Mouse (Mus musculus) embryo, embryonic 9.5 days (tissue): ENCODE measurements around the gene Htra2.

Source experiments
- DNase-seq: peaks from one replicate; pipeline ENCODE4 v3.0.0-alpha.2; 2017; ENCODE audit errors: extremely low spot score

Gene Htra2

GRCm38 (mm10) chr6:83070247-83070310 is 15.0 kb upstream of the Htra2 start, which contains the start of gene Tlx2:
Gene Tlx2 (minus strand): TSS chr6:83070293.
- DNase-seq, result no peak

DNA sequence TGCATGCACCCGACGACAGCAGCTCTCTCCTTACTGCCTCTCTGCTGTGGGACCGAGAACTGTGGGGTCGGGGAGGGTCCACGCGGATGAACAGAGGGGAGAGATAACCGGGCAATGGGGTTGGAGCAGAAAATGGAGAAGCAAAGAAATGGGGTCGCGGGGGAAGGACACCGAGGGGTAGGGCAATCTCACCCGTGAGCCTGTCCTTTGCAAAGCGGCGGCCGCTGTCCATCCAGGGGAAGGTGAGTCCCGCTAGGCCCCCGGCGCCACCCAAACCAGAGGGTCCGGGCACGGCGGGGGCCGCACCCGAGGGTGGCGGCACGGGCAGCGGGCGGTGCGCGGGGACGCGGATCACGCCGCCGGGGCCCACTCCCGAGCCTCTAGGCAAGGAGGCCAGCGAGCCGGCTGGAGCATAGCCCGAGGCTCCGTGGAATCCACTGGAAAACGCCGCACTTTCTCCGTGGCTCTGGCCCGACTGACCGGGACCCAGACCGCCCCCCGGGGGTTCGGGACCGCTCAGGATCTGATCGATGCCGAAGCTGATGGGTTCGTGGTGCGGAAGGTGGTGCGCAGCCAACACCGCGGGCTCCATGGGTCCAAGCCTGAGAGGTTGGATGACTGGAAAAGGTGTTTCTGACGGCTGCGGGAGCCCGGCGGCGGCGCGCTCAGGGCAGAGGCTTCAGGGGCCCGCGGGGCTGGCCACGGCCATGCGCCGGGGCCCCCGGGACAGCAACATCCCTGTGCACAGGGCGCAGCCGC is 14.6 kb upstream of the Htra2 start:
- DNase-seq, result peak; percentile 43

DNA sequence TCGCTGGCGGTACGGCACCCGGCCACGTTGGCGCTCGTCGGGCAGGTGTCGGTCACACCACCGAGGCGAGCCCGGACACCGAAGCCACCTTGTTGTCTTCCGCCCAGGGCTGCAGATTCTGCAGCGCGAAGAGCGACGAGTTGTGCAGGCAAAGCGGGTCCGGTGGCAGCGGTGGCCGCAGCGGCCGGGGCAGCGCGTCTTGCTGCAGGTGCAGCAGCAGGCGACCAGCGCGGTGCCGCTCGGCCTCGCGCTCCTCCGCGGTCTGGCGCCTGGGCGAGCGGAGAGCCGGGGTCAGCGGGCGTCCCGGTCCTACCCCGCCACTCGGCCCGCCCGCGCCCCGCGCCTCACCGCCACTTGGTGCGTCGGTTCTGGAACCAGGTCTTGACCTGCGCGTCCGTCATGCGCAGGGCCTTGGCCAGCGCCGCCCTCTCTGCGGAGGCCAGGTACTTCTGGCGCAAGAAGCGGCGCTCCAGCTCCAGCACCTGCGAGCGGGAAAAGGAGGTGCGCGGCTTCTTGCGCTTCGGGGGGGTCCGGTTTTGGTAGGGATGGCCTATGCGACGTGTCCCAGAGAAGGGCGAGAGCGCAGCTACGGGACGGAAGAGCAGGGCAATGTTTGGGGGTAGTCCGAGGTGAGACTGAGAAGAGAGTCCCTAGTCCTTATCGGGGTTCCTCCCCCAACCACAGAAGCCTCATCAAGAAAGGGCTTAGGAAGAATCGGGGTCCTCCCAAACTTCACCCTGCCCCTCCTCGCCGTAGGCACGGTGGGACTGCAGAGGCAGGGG is 13.8 kb upstream of the Htra2 start:
- DNase-seq, result no peak

- DNase-seq, result no peak
Measured at GRCm38 (mm10) chr6:83068221-83068620, 13.1 kb upstream of the Htra2 start.

DNA sequence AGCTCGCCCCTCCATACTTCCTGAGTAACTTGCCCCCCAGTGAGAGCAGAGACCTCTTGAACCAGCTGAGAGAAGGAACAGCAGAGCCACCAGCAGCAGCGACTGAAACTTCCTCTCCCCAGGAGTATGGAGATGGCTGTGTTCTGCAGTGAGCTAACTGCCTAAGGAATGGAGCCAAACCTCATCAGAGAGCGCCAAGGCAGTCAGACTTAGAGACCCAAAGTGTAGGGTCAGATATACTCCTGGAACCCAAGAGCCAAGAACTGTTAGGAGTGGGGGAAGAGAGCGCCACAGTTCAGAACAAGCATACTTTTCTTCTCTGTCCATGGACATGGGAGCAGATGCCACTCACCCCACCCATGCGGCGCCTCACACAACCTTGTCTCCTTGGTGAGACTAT is 11.4 kb upstream of the Htra2 start:
- DNase-seq, result no peak

- no peak for DNase-seq
Measured at GRCm38 (mm10) chr6:83065995-83066394, 10.9 kb upstream of the Htra2 start.

- no peak for DNase-seq
Measured at GRCm38 (mm10) chr6:83058725-83059124, 3.7 kb upstream of the Htra2 start.

DNA sequence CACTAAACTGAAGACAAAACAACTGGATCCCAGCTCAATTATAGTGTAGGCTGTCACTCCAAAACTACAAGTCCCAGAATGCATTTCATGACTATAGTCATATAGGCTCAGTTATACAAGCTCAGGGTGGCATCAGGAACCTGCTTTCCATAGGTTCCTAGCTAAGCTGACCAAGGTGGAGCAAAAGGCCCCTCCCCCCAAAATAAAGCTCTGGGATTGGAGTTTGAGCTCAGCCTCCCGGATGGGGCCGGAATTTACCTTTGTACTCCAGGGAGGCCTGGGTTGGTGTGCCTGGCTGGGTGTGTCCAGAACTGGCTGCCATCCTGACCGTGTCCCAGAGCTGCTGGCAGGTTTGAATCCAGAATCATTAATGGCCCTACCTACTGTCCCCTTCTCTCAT is 2.7 kb upstream of the Htra2 start, which contains the start of gene Dqx1:
Dqx1 (plus strand) TSS at position 55 of the 400 bp plus-strand sequence.
- no peak for DNase-seq

DNA sequence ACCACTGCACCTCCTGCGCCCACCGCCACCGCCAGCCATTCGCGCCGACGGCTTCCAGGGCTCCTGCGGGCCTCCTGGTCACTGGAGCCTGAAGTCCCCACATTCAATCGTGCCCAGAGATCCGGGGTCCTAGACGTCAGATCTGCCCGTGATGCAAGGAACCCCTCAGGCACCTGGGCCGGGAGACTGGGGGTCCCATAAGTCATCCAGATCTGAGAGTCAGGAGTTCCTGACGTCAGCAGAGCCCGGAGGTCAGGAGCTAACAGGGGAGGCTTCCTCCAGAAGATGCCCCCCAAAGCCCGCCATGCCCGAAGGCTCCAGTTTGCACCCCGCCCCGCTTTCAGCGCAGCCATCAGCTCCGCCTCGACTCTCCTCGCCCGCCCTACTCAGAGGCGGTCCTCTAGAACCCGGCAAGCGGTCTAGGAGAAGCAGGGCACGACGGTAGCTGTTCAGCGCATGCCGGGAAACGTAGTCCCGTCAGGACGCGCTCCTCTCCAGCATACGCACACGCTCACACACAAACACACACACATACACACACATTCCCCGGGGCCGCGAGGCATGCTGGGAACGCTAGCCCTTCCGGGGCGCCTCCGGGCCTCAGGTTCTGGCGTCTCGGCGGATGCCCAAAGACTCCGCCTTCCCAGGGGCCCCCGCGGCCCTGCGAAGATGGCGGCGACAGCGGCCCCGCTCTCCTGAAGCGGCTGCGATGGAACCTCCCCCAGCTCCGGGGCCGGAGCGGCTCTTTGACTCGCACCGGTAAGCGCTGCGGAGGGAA is 810 bp downstream of the Htra2 start, which contains the start of gene Aup1:
Aup1 (plus strand) TSS at position 448 of the 778 bp plus-strand sequence.
- peak; percentile 99 for DNase-seq

DNA sequence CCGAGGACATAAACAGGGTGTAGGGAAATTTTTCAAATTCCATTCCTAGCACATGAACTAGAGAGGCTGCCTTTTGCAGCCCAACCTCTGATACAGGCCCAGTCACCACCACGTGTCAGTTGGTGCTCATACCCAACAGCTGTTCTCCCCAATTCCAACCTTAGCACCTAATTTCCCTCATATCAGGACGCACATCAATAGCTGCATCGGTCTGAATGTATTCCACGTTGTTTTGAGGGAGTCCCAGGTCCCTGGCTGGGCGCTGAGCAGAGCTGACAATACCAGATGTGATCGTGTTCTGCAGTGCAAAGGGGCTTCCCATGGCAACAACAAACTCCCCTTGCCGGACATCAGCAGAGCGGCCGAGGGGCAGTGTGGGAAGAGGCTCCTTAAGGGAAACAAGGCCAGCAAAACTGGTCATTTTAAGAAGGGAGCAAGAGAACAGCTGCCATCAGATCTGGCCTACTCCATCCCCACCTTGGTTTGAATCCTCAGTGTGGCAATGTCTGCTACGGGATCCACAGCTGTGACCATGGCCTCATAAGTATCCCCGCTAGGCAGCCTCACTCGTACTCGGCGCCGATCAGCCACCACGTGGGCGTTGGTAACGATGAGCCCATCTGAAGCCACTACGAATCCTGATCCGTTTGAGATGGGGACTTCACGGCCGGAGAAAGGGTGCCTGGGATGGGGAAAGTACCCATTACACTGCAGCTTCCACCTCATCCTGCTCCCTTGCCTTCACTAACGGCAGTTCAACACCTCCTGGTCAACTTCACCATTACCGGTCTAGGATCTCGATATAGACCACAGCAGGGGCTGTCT is 1.7 kb downstream of the Htra2 start:
- DNase-seq, result peak; percentile 64

DNA sequence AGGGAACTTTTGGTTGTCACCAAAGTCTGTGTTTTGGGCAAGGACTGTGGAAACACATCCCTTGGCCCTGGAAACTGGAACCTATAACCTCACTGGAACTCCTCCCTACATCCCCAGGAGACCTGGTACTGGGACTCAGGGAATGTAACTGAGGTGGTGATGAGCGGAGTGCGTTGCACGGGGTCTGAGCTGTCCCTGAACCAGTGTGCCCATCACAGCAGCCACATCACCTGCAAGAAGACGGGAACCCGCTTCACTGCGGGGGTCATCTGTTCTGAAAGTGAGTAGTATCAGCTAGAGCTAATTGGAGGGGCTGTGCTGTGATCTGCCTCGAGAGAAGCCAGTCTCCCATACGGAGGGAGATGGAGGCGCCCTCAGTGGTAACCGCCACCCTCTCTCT is 5.7 kb downstream of the Htra2 start:
- DNase-seq, result no peak

GRCm38 (mm10) chr6:83044742-83045141 is 10.3 kb downstream of the Htra2 start:
- DNase-seq, result no peak

DNA sequence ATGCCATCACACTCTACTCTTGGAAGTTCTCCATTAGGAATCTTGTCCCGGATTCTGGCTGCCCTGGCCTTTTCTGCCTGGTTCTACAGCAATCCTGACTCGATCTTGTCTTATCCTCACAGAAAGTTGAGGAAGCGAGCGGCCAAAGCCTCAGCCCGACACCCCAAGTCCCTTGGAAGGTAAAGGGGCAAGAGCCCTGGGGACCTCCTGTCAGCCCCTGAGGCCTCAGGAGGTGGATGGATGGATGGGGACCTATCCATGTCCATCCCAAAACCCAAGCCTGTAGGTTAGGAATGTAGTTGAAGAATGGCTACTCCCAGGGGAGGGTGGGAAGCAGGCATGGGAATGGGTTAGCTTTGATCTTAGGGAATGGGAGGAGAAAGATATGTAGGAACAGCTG is 11.1 kb downstream of the Htra2 start:
- no peak for DNase-seq

GRCm38 (mm10) chr6:83043561-83043960 is 11.5 kb downstream of the Htra2 start:
- DNase-seq, result no peak

DNA sequence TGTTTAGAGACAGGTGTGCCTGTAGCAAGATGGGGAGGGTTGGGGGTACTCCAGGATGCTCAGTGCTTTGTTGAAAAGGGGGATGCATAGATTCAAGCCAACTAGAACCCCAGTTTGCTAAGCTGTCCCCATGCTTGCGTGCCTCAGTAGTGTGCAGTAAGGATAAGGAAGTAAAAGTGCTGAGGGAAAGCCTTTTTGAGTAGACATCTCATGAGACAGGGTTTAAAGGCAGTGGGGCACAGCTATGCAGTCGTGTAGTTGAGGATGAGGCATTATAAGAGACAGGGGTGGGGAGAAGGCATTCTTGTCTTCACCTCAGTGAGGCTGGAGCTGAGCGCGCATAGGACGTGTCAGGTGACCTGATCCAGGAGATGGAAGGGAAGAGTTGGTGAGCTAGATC is 14.5 kb downstream of the Htra2 start:
- no peak for DNase-seq

- peak; percentile 94 for DNase-seq
Measured at GRCm38 (mm10) chr6:83038496-83039012, 16.5 kb downstream of the Htra2 start.

DNA sequence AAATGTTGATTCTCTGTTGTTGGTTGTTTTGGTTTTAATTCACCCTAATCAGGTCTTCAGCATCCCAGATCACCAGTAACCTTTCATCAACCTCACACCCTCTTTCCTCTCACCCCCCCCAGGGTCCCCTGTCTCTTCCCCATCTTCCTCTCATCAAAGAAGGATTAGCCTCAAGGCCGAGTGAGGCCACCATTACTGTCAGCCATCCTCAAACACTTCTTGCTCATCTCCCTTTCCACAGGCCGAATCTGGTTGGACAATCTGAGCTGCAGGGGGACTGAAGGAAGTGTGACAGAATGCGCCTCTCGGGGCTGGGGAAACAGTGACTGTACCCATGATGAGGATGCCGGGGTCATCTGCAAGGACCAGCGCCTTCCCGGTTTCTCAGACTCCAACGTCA is 17.9 kb downstream of the Htra2 start:
- no peak for DNase-seq

DNA sequence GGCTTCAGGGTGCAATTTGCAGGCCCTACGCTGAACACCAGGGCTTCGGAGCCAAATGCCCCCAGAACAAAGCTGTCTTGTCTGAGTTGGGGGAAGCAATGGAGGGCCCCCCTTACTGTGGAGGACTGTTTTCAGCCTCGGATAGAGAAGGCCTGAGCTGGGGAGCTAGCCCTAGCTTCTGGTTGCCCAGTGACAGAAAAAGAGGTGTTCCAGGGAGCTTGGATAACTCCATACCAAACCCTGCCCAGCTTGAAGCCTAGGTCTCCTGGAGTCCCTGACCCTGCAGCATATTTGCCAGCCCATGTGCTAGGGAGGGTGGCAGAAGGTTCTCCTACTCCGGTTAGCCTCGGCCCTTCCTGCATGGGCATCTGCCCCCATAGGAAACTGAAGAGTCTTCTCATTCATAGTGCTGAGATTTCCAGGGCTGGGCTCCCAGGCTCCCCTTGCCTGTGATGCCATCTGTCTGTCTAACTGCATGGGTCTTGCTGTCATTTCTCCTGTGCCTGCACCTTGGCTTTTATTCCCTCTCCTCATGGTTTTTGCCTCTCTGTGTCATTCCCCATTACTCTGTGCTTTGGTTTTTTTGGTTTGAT is 20.5 kb downstream of the Htra2 start:
- DNase-seq, result no peak

DNA sequence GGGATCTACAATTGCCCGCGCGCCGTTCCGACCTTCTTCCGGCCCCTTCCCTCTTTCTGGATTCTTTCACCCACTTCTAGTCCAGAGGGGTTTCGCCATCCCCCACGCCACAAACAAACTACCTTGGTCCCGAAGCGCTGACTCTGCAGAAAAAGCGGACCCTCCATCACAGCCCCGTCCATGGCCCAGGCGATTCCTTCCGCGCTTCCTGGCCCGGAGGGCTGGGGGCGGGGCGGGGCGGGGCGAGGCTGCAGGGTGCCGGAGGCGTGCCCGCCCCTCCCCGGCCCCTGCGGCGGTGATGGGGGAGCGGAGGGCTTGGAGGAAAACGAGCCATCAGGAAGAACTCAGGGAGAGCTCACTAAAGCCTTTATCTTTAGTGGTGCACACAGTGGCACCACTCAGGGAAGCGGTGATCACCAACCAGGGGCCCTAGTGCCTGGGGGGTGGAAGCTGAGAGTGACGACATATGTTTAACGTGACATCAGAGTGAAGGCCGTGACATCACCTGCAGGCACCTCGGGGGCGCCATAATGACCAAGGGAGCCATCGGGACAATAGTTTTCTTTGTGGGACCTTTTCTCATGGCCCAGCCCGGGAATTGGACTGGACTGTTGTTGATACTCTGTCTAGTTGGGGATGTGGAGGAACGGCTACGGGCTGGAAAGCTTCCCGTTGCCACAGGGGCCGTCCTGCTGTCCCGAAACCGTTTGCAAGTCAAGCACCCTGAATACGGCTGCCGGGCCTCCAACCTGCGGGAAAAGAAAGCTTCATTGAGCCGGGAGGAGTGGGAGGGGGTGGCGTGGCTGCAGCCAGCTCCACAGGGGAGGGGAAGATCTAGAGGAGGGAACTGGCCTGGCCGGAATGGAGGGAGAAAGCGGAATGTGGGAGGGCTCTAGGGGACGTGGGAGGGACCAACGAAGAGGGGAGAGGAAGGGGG is 21.6 kb downstream of the Htra2 start, which contains the start of the genes Dok1 and Loxl3:
Dok1 (minus strand) TSS at position 223 of the 937 bp plus-strand sequence.
Loxl3 (plus strand) TSS at position 925 of the 937 bp plus-strand sequence.
- peak; percentile 82 for DNase-seq

GRCm38 (mm10) chr6:83032769-83033191 is 22.3 kb downstream of the Htra2 start:
- DNase-seq, result peak; percentile 66
